Mouse (Mus musculus): ENCODE data around the gene Rnf123. TPM values are rescaled to one million over a fixed set of nuclear protein-coding genes. Genes with fewer than 3 reads are reported as not detected.
"Not testable (repeated sequence)": the region's sequence is repeated elsewhere in the genome, so short reads cannot be mapped to it uniquely, and the experiment has no call there.

Gene Rnf123
- polyA plus RNA-seq, 1 experiment from 2014 or later = 49.9 TPM

- 96% methylated on average over 3 of the region's 3 CpGs for WGBS
- Histone ChIP-seq H3K27me3 (ENCODE audit: control insufficient read depth, insufficient read depth, low read length) (no peaks in the 10 kb centered on the region), H3K36me3 (replicated peaks; ENCODE audit: control insufficient read depth, insufficient read depth) (peaks cover 61% of the 10 kb centered on the region)
These were observed 55.3 kb downstream of the Rnf123 start for GRCm38 (mm10) chr9:108027867-108028266.

GRCm38 (mm10) chr9:108026584-108026983 is 56.6 kb downstream of the Rnf123 start:
- DNase-seq (ENCODE audit: low spot score) (no peak), ATAC-seq (ENCODE audit: low FRiP score) (no peak)
- H3K4me2 ChIP-seq (replicated peaks) = no peak overlapping the region
- 94% methylated on average over 3 of the region's 3 CpGs for WGBS
- no peaks in the 10 kb centered on the region for H3K27me3 ChIP-seq (ENCODE audit: control insufficient read depth, insufficient read depth, low read length)
- H3K4me1 ChIP-seq (replicated peaks; ENCODE audit: control insufficient read depth, insufficient read depth, low read length) = no peaks in the 10 kb centered on the region
- H3K27ac ChIP-seq = no peak overlapping the region
- peaks cover 50% of the 10 kb centered on the region for H3K36me3 ChIP-seq (replicated peaks; ENCODE audit: control insufficient read depth, insufficient read depth)
- H3K9ac ChIP-seq = no peak overlapping the region
- no peak overlapping the region for H3K4me3 ChIP-seq (replicated peaks; ENCODE audit: low read length)
- no peaks in the 10 kb centered on the region for H3K9me3 ChIP-seq (ENCODE audit: control insufficient read depth, low read length)

More at GRCm38 (mm10) chr9:108027867-108028266, 55.3 kb downstream of the Rnf123 start:
- no peak overlapping the region for H3K9ac ChIP-seq
- H3K9me3 ChIP-seq (ENCODE audit: control insufficient read depth, low read length) = no peaks in the 10 kb centered on the region
- no peak for ATAC-seq (ENCODE audit: low FRiP score)
- no peak overlapping the region for H3K4me3 ChIP-seq (replicated peaks; ENCODE audit: low read length)
- no peak overlapping the region for H3K4me2 ChIP-seq (replicated peaks)
- H3K27ac ChIP-seq = no peak overlapping the region
- H3K4me1 ChIP-seq (replicated peaks; ENCODE audit: control insufficient read depth, insufficient read depth, low read length) = no peaks in the 10 kb centered on the region
- no peak for DNase-seq (ENCODE audit: low spot score)

GRCm38 (mm10) chr9:108023216-108023615 is 59.9 kb downstream of the Rnf123 start:
- Histone ChIP-seq H3K4me1 (replicated peaks; ENCODE audit: control insufficient read depth, insufficient read depth, low read length) (no peaks in the 10 kb centered on the region), H3K9ac (no peak overlapping the region), H3K4me3 (replicated peaks; ENCODE audit: low read length) (no peak overlapping the region), H3K27ac (no peak overlapping the region), H3K27me3 (ENCODE audit: control insufficient read depth, insufficient read depth, low read length) (no peaks in the 10 kb centered on the region), H3K36me3 (replicated peaks; ENCODE audit: control insufficient read depth, insufficient read depth) (peaks cover 39% of the 10 kb centered on the region), H3K9me3 (ENCODE audit: control insufficient read depth, low read length) (no peaks in the 10 kb centered on the region), H3K4me2 (replicated peaks) (no peak overlapping the region)
- 85% methylated on average over 3 of the region's 3 CpGs for WGBS
- no peak for ATAC-seq (ENCODE audit: low FRiP score)
- DNase-seq (ENCODE audit: low spot score) = no peak

- H3K4me2 ChIP-seq (replicated peaks) = no peak overlapping the region
- H3K27ac ChIP-seq = no peak overlapping the region
- H3K27me3 ChIP-seq (ENCODE audit: control insufficient read depth, insufficient read depth, low read length) = no peaks in the 10 kb centered on the region
- WGBS = 100% methylated on average over 1 of the region's 1 CpGs
- DNase-seq (ENCODE audit: low spot score) = no peak
- no peaks in the 10 kb centered on the region for H3K4me1 ChIP-seq (replicated peaks; ENCODE audit: control insufficient read depth, insufficient read depth, low read length)
- H3K9me3 ChIP-seq (ENCODE audit: control insufficient read depth, low read length) = no peaks in the 10 kb centered on the region
- no peak for ATAC-seq (ENCODE audit: low FRiP score)
- H3K36me3 ChIP-seq (replicated peaks; ENCODE audit: control insufficient read depth, insufficient read depth) = peaks cover 25% of the 10 kb centered on the region
- no peak overlapping the region for H3K9ac ChIP-seq
- H3K4me3 ChIP-seq (replicated peaks; ENCODE audit: low read length) = no peak overlapping the region
These were observed 62.4 kb downstream of the Rnf123 start for GRCm38 (mm10) chr9:108020741-108021140.

- no peak for ATAC-seq (ENCODE audit: low FRiP score)
- Histone ChIP-seq H3K9me3 (ENCODE audit: control insufficient read depth, low read length) (no peaks in the 10 kb centered on the region), H3K27ac (no peak overlapping the region), H3K4me3 (replicated peaks; ENCODE audit: low read length) (no peak overlapping the region), H3K4me1 (replicated peaks; ENCODE audit: control insufficient read depth, insufficient read depth, low read length) (no peaks in the 10 kb centered on the region), H3K4me2 (replicated peaks) (no peak overlapping the region), H3K27me3 (ENCODE audit: control insufficient read depth, insufficient read depth, low read length) (no peaks in the 10 kb centered on the region), H3K36me3 (replicated peaks; ENCODE audit: control insufficient read depth, insufficient read depth) (peaks cover 23% of the 10 kb centered on the region), H3K9ac (no peak overlapping the region)
- 89% methylated on average over 3 of the region's 3 CpGs for WGBS
- no peak for DNase-seq (ENCODE audit: low spot score)
These were observed 66.0 kb downstream of the Rnf123 start for GRCm38 (mm10) chr9:108017127-108017526.

- not testable (repeated sequence) for H3K4me3 ChIP-seq (replicated peaks; ENCODE audit: low read length); H3K9ac ChIP-seq; ATAC-seq (ENCODE audit: low FRiP score); DNase-seq (ENCODE audit: low spot score); H3K9me3 ChIP-seq (ENCODE audit: control insufficient read depth, low read length); H3K4me2 ChIP-seq (replicated peaks); H3K27ac ChIP-seq; H3K4me1 ChIP-seq (replicated peaks; ENCODE audit: control insufficient read depth, insufficient read depth, low read length); H3K27me3 ChIP-seq (ENCODE audit: control insufficient read depth, insufficient read depth, low read length)
- 100% methylated on average over 2 of the region's 2 CpGs for WGBS
- H3K36me3 ChIP-seq (replicated peaks; ENCODE audit: control insufficient read depth, insufficient read depth) = peaks cover 23% of the 10 kb centered on the region
These were observed 69.6 kb downstream of the Rnf123 start for GRCm38 (mm10) chr9:108013577-108013976.

GRCm38 (mm10) chr9:108010385-108010784 is 72.8 kb downstream of the Rnf123 start:
- no peak for ATAC-seq (ENCODE audit: low FRiP score)
- Histone ChIP-seq H3K4me1 (replicated peaks; ENCODE audit: control insufficient read depth, insufficient read depth, low read length) (peaks cover 5% of the 10 kb centered on the region; the same call in 1 of the 2 replicates), H3K9me3 (ENCODE audit: control insufficient read depth, low read length) (no peaks in the 10 kb centered on the region), H3K36me3 (replicated peaks; ENCODE audit: control insufficient read depth, insufficient read depth) (peaks cover 14% of the 10 kb centered on the region; the same call in 1 of the 2 replicates), H3K9ac (no peak overlapping the region), H3K27me3 (ENCODE audit: control insufficient read depth, insufficient read depth, low read length) (no peaks in the 10 kb centered on the region), H3K4me3 (replicated peaks; ENCODE audit: low read length) (no peak overlapping the region), H3K27ac (no peak overlapping the region), H3K4me2 (replicated peaks) (no peak overlapping the region)
- no peak for DNase-seq (ENCODE audit: low spot score)

GRCm38 (mm10) chr9:108008041-108008440 is 75.1 kb downstream of the Rnf123 start:
- Histone ChIP-seq H3K27me3 (ENCODE audit: control insufficient read depth, insufficient read depth, low read length) (no peaks in the 10 kb centered on the region), H3K4me2 (replicated peaks) (no peak overlapping the region), H3K4me3 (replicated peaks; ENCODE audit: low read length) (no peak overlapping the region), H3K4me1 (replicated peaks; ENCODE audit: control insufficient read depth, insufficient read depth, low read length) (peaks cover 18% of the 10 kb centered on the region), H3K9me3 (ENCODE audit: control insufficient read depth, low read length) (no peaks in the 10 kb centered on the region), H3K27ac (no peak overlapping the region), H3K9ac (no peak overlapping the region), H3K36me3 (replicated peaks; ENCODE audit: control insufficient read depth, insufficient read depth) (peaks cover 5% of the 10 kb centered on the region; the same call in 1 of the 2 replicates)
- DNase-seq (ENCODE audit: low spot score) = no peak
- ATAC-seq (ENCODE audit: low FRiP score) = no peak
- WGBS = 86% methylated on average over 5 of the region's 5 CpGs

GRCm38 (mm10) chr9:108003531-108003890 is 79.6 kb downstream of the Rnf123 start:
- Histone ChIP-seq H3K36me3 (replicated peaks; ENCODE audit: control insufficient read depth, insufficient read depth) (no peaks in the 10 kb centered on the region), H3K4me2 (replicated peaks) (peak overlapping the region; percentile 62), H3K9ac (peak overlapping the region; percentile 95), H3K27ac (peak overlapping the region; percentile 97), H3K9me3 (ENCODE audit: control insufficient read depth, low read length) (no peaks in the 10 kb centered on the region), H3K4me1 (replicated peaks; ENCODE audit: control insufficient read depth, insufficient read depth, low read length) (peaks cover 18% of the 10 kb centered on the region), H3K27me3 (ENCODE audit: control insufficient read depth, insufficient read depth, low read length) (no peaks in the 10 kb centered on the region), H3K4me3 (replicated peaks; ENCODE audit: low read length) (peak overlapping the region; percentile 97)
- no peak for ATAC-seq (ENCODE audit: low FRiP score)
- WGBS = 14% methylated on average over 8 of the region's 8 CpGs
- DNase-seq (ENCODE audit: low spot score) = peak; percentile 54

All from hindbrain, embryonic 14.5 days (tissue).